Mouse (Mus musculus): ENCODE measurements at regions not wholly inside any gene's neighbourhood (a gene's known extent, or its start where the extent isn't known, plus 50 kb on each side); places are given as distances from the start of the nearest gene placed in this dataset.

GRCm38 (mm10) chr8:35213515-35213914 lies 552.1 kb upstream of the Gm19410 start:
- H3K27me3 ChIP-seq (ENCODE audit: control insufficient read depth in 1 of 2, insufficient read depth in 2 of 2, low read length in 2 of 2): no peaks in the 10 kb centered on the region
- no peak overlapping the region for H3K9ac ChIP-seq (ENCODE audit: control insufficient read depth, low read depth, low read length, poor library complexity, severe bottlenecking)
- H3K4me1 ChIP-seq (ENCODE audit: control insufficient read depth in 1 of 2, insufficient read depth in 2 of 2, low read length in 2 of 2): no peaks in the 10 kb centered on the region
- no peak for TF ChIP-seq MYC (IDR thresholded peaks at IDR 0.05; ENCODE audit: low read depth, low read length)
- TF ChIP-seq NRF1 (IDR thresholded peaks at IDR 0.05; ENCODE audit: insufficient read depth, low read depth, low read length, poor library complexity, severe bottlenecking): no peak
- no peak for TF ChIP-seq JUND (IDR thresholded peaks at IDR 0.05; ENCODE audit: low read depth, low read length)
- TF ChIP-seq MAZ (IDR thresholded peaks at IDR 0.05; ENCODE audit: low read depth, low read length): no peak
- no peak for TF ChIP-seq CHD1 (IDR thresholded peaks at IDR 0.05; ENCODE audit: low read depth, low read length)
- TF ChIP-seq SMC3 (IDR thresholded peaks at IDR 0.05; ENCODE audit: low read depth, low read length): no peak
- no peak for TF ChIP-seq EP300 (IDR thresholded peaks at IDR 0.05; ENCODE audit: low read depth in 1 of 2, low read length in 2 of 2)
- no peaks in the 10 kb centered on the region for H3K9me3 ChIP-seq (replicated peaks; ENCODE audit: insufficient read depth, low read length)
- H3K79me2 ChIP-seq (ENCODE audit: control insufficient read depth, insufficient read depth, low read length, poor library complexity): no peaks in the 10 kb centered on the region
- H3K36me3 ChIP-seq (ENCODE audit: control insufficient read depth in 1 of 2, insufficient read depth in 2 of 2, low read length in 2 of 2): no peaks in the 10 kb centered on the region
- H3K4me3 ChIP-seq (ENCODE audit: control insufficient read depth in 1 of 2, insufficient read depth in 1 of 2, low read depth in 2 of 2, low read length in 2 of 2): no peak overlapping the region
- DNase-seq (ENCODE audit: low read depth, low spot score): no peak
- H3K27ac ChIP-seq (ENCODE audit: control insufficient read depth, low read depth, low read length): no peak overlapping the region

- Histone ChIP-seq H3K27me3 (ENCODE audit: control insufficient read depth in 1 of 2, insufficient read depth in 2 of 2, low read length in 2 of 2) (no peaks in the 10 kb centered on the region), H3K79me2 (ENCODE audit: control insufficient read depth, insufficient read depth, low read length, poor library complexity) (no peaks in the 10 kb centered on the region), H3K9ac (ENCODE audit: control insufficient read depth, low read depth, low read length, poor library complexity, severe bottlenecking) (no peak overlapping the region), H3K4me1 (ENCODE audit: control insufficient read depth in 1 of 2, insufficient read depth in 2 of 2, low read length in 2 of 2) (no peaks in the 10 kb centered on the region), H3K36me3 (ENCODE audit: control insufficient read depth in 1 of 2, insufficient read depth in 2 of 2, low read length in 2 of 2) (no peaks in the 10 kb centered on the region), H3K27ac (ENCODE audit: control insufficient read depth, low read depth, low read length) (no peak overlapping the region), H3K4me3 (ENCODE audit: control insufficient read depth in 1 of 2, insufficient read depth in 1 of 2, low read depth in 2 of 2, low read length in 2 of 2) (no peak overlapping the region), H3K9me3 (replicated peaks; ENCODE audit: insufficient read depth, low read length) (no peaks in the 10 kb centered on the region)
- no peak for DNase-seq (ENCODE audit: low read depth, low spot score)
- TF ChIP-seq CHD2 (IDR thresholded peaks at IDR 0.05; ENCODE audit: low read length): no peak
- TF ChIP-seq NELFE (IDR thresholded peaks at IDR 0.05; ENCODE audit: low read depth, low read length): no peak
- TF ChIP-seq ELF1 (IDR thresholded peaks at IDR 0.05; ENCODE audit: low read depth, low read length): no peak
- no peak for TF ChIP-seq RAD21 (IDR thresholded peaks at IDR 0.05; ENCODE audit: low read depth, low read length)
Observed at GRCm38 (mm10) chr8:35217604-35218003, 548.0 kb upstream of the Gm19410 start.

GRCm38 (mm10) chr8:35218327-35218726 lies 547.3 kb upstream of the Gm19410 start:
- no peaks in the 10 kb centered on the region for H3K79me2 ChIP-seq (ENCODE audit: control insufficient read depth, insufficient read depth, low read length, poor library complexity)
- H3K9me3 ChIP-seq (replicated peaks; ENCODE audit: insufficient read depth, low read length): no peaks in the 10 kb centered on the region
- H3K4me3 ChIP-seq (ENCODE audit: control insufficient read depth in 1 of 2, insufficient read depth in 1 of 2, low read depth in 2 of 2, low read length in 2 of 2): no peak overlapping the region
- TF ChIP-seq USF1 (IDR thresholded peaks at IDR 0.05; ENCODE audit: low read depth, low read length) (no peak), E2F4 (IDR thresholded peaks at IDR 0.05; ENCODE audit: borderline replicate concordance, low read depth, low read length) (no peak), UBTF (IDR thresholded peaks at IDR 0.05; ENCODE audit: borderline replicate concordance, insufficient read depth, low read depth, low read length) (no peak), RAD21 (IDR thresholded peaks at IDR 0.05; ENCODE audit: low read depth, low read length) (no peak), ETS1 (IDR thresholded peaks at IDR 0.05; ENCODE audit: low read depth, low read length) (no peak), NRF1 (IDR thresholded peaks at IDR 0.05; ENCODE audit: insufficient read depth, low read depth, low read length, poor library complexity, severe bottlenecking) (no peak), MAX (IDR thresholded peaks at IDR 0.05; ENCODE audit: low read length) (no peak), KAT2A (conservative IDR thresholded peaks at IDR 0.05; ENCODE audit: low read depth, low read length) (no peak), MYB (IDR thresholded peaks at IDR 0.05; ENCODE audit: low read depth, low read length) (no peak), GABPA (IDR thresholded peaks at IDR 0.05; ENCODE audit: low read depth, low read length) (no peak), TCF12 (IDR thresholded peaks at IDR 0.05; ENCODE audit: low read depth, low read length) (no peak), POLR2AphosphoS2 (IDR thresholded peaks at IDR 0.05; ENCODE audit: low read length) (no peak), ZKSCAN1 (IDR thresholded peaks at IDR 0.05; ENCODE audit: low read depth, low read length) (no peak), EP300 (IDR thresholded peaks at IDR 0.05; ENCODE audit: low read depth in 1 of 2, low read length in 2 of 2) (no peak), CTCF (IDR thresholded peaks at IDR 0.05 in 2 of 3, conservative IDR thresholded peaks at IDR 0.05 in 1 of 3; ENCODE audit: control insufficient read depth in 1 of 3, insufficient read depth in 1 of 3, low read depth in 2 of 3, low read length in 3 of 3, poor library complexity in 1 of 3, severe bottlenecking in 1 of 3) (no peak), RCOR1 (IDR thresholded peaks at IDR 0.05; ENCODE audit: low read depth, low read length) (no peak), ZC3H11A (IDR thresholded peaks at IDR 0.05; ENCODE audit: low read depth, low read length) (no peak), GATA1 (IDR thresholded peaks at IDR 0.05; ENCODE audit: low read depth, low read length) (no peak)
- no peaks in the 10 kb centered on the region for H3K4me1 ChIP-seq (ENCODE audit: control insufficient read depth in 1 of 2, insufficient read depth in 2 of 2, low read length in 2 of 2)
- H3K9ac ChIP-seq (ENCODE audit: control insufficient read depth, low read depth, low read length, poor library complexity, severe bottlenecking): no peak overlapping the region
- H3K36me3 ChIP-seq (ENCODE audit: control insufficient read depth in 1 of 2, insufficient read depth in 2 of 2, low read length in 2 of 2): no peaks in the 10 kb centered on the region
- H3K27ac ChIP-seq (ENCODE audit: control insufficient read depth, low read depth, low read length): no peak overlapping the region
- H3K27me3 ChIP-seq (ENCODE audit: control insufficient read depth in 1 of 2, insufficient read depth in 2 of 2, low read length in 2 of 2): no peaks in the 10 kb centered on the region
- DNase-seq (ENCODE audit: low read depth, low spot score): no peak
